Mouse (Mus musculus) forebrain, embryonic 13.5 days (tissue): Measurements from ENCODE around the gene Ccdc40. TPM values are rescaled to one million over a fixed set of nuclear protein-coding genes. Genes with fewer than 3 reads are reported as not detected.
"Not testable (repeated sequence)": the region's sequence is repeated elsewhere in the genome, so short reads cannot be mapped to it uniquely, and the experiment has no call there.

ENCODE experiments used
- ATAC-seq: fragments of 200-750 bp; cut with Nextera tagmentation; 2 replicates; pipeline ENCODE4 v1.8.0; 2017
- H3K27ac ChIP-seq: fragments of 300-500 bp; sonication (generic); 2 replicates; pipeline ENCODE4 v1.5.1; 2015; ENCODE audit warnings: inconsistent platforms, mild to moderate bottlenecking, moderate library complexity
- H3K27me3 ChIP-seq: fragments of 300-500 bp; sonication (generic); 2 replicates; pipeline ENCODE4 v1.6.1; 2015; ENCODE audit warnings: mild to moderate bottlenecking, inconsistent platforms
- H3K36me3 ChIP-seq: fragments of 300-500 bp; sonication (generic); 2 replicates; pipeline ENCODE4 v1.6.1; 2015; ENCODE audit warnings: mild to moderate bottlenecking, inconsistent platforms; ENCODE audit not compliant: poor library complexity, severe bottlenecking
- H3K4me1 ChIP-seq: fragments of 300-500 bp; sonication (generic); 2 replicates; pipeline ENCODE4 v1.6.1; 2015; ENCODE audit warnings: inconsistent platforms
- H3K4me2 ChIP-seq: fragments of 300-500 bp; sonication (generic); 2 replicates; pipeline ENCODE4 v1.6.1; 2015; ENCODE audit warnings: inconsistent platforms, mild to moderate bottlenecking, moderate library complexity
- H3K4me3 ChIP-seq: fragments of 300-500 bp; sonication (generic); 2 replicates; pipeline ENCODE4 v1.5.1; 2015; ENCODE audit warnings: mild to moderate bottlenecking, inconsistent platforms
- H3K9ac ChIP-seq: fragments of 300-500 bp; sonication (generic); 2 replicates; pipeline ENCODE4 v1.6.1; 2015; ENCODE audit warnings: mild to moderate bottlenecking, inconsistent platforms
- H3K9me3 ChIP-seq: fragments of 300-500 bp; sonication (generic); replicated peaks from 2 replicates; pipeline ENCODE4 v1.6.1; 2016; ENCODE audit warnings: inconsistent platforms
- WGBS: fragments of 180-500 bp; shearing (Covaris S2); methylation state at CpG from one replicate; pipeline ENCODE4 v1.1.7; 2015; 5-methylcytosine and 5-hydroxymethylcytosine counted together
- polyA plus RNA-seq: library from polyadenylated mRNA; unstranded; fragments of >200 nt; fragmentation: Nextera tagmentation; extraction: Ambion mirVana; gene quantifications from 2 replicates; pipeline ENCODE4 v1.2.1, GENCODE M21; 2015

Ccdc40 gene
- polyA plus RNA-seq, 1 experiment from 2014 or later, result 14.3 TPM

DNA sequence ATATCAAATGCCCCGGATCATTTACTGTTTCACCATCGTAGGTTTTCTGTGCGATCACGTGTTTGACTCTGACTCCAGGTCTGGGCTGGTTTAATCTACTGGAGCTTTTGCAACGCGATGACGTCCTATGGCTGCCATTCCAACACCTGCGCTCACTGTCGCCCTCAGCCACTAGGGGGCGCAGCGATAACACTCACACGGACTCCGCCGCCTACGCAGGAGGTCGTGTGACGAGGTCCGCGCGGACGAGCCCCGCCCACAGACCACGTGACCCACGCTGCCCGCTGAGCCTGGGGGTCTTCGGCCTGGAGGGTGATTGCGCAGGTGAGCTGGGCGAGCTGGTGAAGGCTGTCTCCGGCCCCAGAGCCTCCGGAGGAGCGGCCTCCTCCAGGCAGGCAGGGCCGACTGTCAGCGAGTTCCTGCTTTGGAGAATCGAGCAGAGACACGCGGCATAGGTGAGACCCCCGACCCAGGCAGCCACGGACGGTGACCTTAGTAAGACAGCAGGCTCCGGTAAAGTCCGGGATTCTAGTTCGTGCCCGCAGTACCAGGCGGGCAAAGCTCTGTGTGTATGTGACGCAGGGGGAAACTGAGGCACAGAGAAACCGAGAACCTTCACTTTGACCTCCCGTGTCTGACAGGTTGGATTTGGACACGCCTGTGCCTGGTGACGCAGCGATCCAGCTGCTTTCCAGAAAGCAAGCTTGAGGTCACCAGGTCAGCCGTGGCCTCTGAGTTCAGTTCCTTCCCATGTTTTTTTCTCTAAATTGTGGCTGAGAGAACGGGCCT is 39.6 kb downstream of the Ccdc40 start, which contains the start of gene Gaa:
Gene Gaa, plus strand, starts transcription at position 120 of the 789 bp plus-strand sequence.
- H3K27me3 ChIP-seq, result no peaks in the 10 kb centered on the region
- H3K4me1 ChIP-seq, result peaks cover 14% of the 10 kb centered on the region
- H3K27ac ChIP-seq, result peak within 1 kb of the TSS; percentile 10; the same call in 1 of the 2 replicates
- WGBS, result 4% methylated on average over 52 of the region's 52 CpGs
- peak within 1 kb of the TSS; percentile 77 for H3K9ac ChIP-seq
- peak within 1 kb of the TSS; percentile 61 for H3K4me3 ChIP-seq
- peak within 1 kb of the TSS; percentile 87 for H3K4me2 ChIP-seq
- peak; percentile 86 for ATAC-seq
- no peaks in the 10 kb centered on the region for H3K9me3 ChIP-seq
- H3K36me3 ChIP-seq, result peaks cover 16% of the 10 kb centered on the region

GRCm38 (mm10) chr11:119268557-119269195 is 40.3 kb downstream of the Ccdc40 start:
- Histone ChIP-seq H3K27me3 (no peaks in the 10 kb centered on the region), H3K4me1 (peaks cover 14% of the 10 kb centered on the region), H3K4me3 (peak overlapping the region; percentile 61), H3K27ac (no peak overlapping the region), H3K9me3 (no peaks in the 10 kb centered on the region), H3K4me2 (peak overlapping the region; percentile 87), H3K9ac (peak overlapping the region; percentile 77), H3K36me3 (peaks cover 23% of the 10 kb centered on the region)
- 73% methylated on average over 16 of the region's 16 CpGs for WGBS
- ATAC-seq, result 0 out of 2 replicates have a peak, but pooled peaks have one; percentile 1

DNA sequence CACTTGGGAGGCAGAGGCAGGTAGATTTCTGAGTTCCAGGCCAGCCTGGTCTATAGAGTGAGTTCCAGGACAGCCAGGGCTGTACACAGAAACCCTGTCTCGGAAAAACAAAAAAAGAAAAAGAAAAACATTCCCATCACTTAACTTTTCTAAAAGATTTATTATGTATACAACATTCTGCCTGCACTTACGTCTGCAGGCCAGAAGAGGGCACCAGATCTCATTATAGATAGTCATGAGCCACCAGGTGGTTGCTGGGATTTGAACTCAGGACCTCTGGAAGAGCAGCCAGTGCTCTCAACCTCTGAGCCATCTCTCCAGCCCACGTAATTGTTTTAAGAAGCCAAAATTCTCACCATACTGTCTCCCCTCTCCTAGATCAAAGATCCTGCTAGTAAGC is 44.1 kb downstream of the Ccdc40 start:
- WGBS, result 55% methylated on average over 3 of the region's 3 CpGs
- H3K9ac ChIP-seq, H3K4me2 ChIP-seq, H3K27me3 ChIP-seq, H3K4me3 ChIP-seq, H3K9me3 ChIP-seq, ATAC-seq, H3K27ac ChIP-seq: not testable (repeated sequence)
- Histone ChIP-seq H3K36me3 (peaks cover 42% of the 10 kb centered on the region), H3K4me1 (peaks cover 11% of the 10 kb centered on the region)

- Histone ChIP-seq H3K4me1 (peaks cover 5% of the 10 kb centered on the region), H3K27me3 (no peaks in the 10 kb centered on the region), H3K36me3 (peaks cover 42% of the 10 kb centered on the region), H3K27ac (no peak overlapping the region), H3K9me3 (no peaks in the 10 kb centered on the region), H3K9ac (no peak overlapping the region), H3K4me2 (no peak overlapping the region), H3K4me3 (no peak overlapping the region)
- WGBS, result 89% methylated on average over 7 of the region's 8 CpGs
- no peak for ATAC-seq
Observed at GRCm38 (mm10) chr11:119273186-119273930, 45.0 kb downstream of the Ccdc40 start.

GRCm38 (mm10) chr11:119281030-119281429 is 52.7 kb downstream of the Ccdc40 start:
- WGBS, result 87% methylated on average over 15 of the region's 15 CpGs
- H3K9me3 ChIP-seq, result no peaks in the 10 kb centered on the region
- no peak overlapping the region for H3K9ac ChIP-seq
- ATAC-seq, result no peak
- H3K4me1 ChIP-seq, result no peaks in the 10 kb centered on the region
- no peaks in the 10 kb centered on the region for H3K27me3 ChIP-seq
- no peak overlapping the region for H3K4me2 ChIP-seq
- no peak overlapping the region for H3K27ac ChIP-seq
- H3K4me3 ChIP-seq, result no peak overlapping the region
- peaks cover 58% of the 10 kb centered on the region for H3K36me3 ChIP-seq

DNA sequence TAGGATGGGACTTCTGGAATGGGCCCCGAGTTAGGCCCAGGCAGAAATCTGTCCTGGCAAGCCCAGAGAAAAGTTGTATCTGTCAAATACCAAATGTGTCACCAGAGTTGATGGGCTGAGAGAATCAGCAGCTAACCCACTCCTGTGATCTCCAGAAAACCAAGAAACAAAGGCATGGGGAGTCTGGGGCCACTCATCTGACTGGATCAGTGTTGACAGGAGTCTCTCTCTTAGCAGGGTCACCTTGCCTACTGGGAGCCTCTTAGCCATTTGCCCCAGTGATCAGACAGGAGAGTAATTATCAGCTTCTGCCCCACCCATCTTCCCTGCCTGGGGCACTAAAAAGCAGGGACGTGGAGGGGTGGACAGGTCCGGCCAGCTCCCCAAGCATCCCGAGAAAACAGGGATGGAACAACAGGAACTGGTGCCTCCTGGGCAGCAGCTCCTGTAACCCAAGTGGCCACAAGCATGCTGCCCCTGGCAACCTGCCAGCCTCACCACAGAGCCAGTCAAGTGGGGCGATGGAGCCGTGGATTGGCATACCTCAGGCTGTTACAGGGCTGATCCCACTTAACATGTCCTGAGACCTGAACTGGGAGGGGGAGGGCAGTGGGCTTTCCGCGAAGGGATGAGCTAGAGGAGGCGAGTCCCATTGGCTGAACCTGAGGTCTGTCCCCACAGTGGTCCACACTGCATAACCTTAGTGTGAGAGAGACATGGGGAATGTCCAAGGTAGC is 57.6 kb downstream of the Ccdc40 start:
- Histone ChIP-seq H3K4me2 (no peak overlapping the region), H3K4me3 (no peak overlapping the region), H3K4me1 (no peaks in the 10 kb centered on the region), H3K9ac (no peak overlapping the region), H3K27me3 (no peaks in the 10 kb centered on the region), H3K36me3 (peaks cover 86% of the 10 kb centered on the region), H3K27ac (no peak overlapping the region), H3K9me3 (no peaks in the 10 kb centered on the region)
- no peak for ATAC-seq
- 70% methylated on average over 9 of the region's 9 CpGs for whole genome bisulfite sequencing

DNA sequence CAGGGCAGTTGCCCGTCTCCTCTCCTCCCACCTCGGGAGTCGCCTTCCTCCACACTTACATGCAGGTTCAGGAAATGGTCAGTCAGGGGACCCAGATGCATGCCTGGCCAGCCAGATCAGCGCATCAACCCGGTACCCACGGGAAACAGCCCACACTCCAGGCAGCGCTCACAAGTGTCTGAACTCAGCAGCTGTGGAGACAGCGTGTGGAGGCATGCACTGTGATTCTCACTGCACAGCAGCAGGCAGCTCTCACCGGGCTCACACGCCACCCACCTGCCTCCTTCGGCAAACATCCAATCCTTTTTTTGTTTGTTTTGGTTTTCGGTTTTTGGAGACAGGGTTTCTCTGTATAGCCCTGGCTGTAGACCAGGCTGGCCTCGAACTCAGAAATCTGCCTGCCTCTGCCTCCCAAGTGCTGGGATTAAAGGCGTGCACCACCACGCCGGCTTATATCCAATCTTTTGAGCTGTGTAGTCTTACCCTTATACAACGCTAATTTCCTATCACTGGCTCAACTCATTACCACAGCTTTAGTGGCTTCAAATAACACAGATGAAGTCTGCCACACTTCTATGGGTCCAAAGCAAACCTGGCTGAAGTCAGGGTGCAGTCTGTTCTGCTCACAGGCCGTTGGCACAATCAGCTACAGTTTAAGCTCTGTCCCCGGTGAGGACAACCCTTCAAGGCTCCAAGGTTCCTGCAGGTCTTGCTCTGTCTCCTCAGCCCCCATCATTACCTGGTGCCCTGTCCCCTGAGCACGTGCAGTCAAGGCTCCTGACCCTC is 59.0 kb downstream of the Ccdc40 start:
- H3K36me3 ChIP-seq, result peaks cover 88% of the 10 kb centered on the region
- H3K4me2 ChIP-seq, result no peak overlapping the region

DNA sequence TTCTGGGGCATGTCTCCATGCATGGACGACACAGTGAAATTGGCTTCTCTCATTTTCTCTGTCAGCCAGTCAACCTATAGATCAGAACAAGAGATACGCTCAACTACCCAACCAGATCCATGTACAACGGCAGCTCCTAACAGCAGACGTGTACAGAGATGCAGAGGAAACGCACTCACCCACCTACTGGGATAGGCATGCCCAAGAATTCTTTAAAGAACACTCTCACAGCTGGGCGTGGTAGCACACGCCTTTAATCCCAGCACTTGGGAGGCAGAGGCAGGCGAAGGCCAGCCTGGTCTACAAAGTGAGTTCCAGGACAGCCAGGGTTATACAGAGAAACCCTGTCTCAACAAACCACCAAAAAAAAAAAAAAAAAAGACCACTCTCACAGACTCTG is 64.5 kb downstream of the Ccdc40 start:
- H3K27me3 ChIP-seq, H3K4me1 ChIP-seq, H3K27ac ChIP-seq, H3K4me3 ChIP-seq, ATAC-seq, H3K9ac ChIP-seq, H3K4me2 ChIP-seq, H3K9me3 ChIP-seq: not testable (repeated sequence)
- peaks cover 97% of the 10 kb centered on the region for H3K36me3 ChIP-seq
- WGBS, result 96% methylated on average over 8 of the region's 8 CpGs

More for the DNA sequence above, 59.0 kb downstream of the Ccdc40 start:
- Histone ChIP-seq H3K9ac (no peak overlapping the region), H3K4me1 (no peaks in the 10 kb centered on the region), H3K4me3 (no peak overlapping the region), H3K27ac (no peak overlapping the region), H3K9me3 (no peaks in the 10 kb centered on the region), H3K27me3 (no peaks in the 10 kb centered on the region)
- WGBS, result 94% methylated on average over 20 of the region's 20 CpGs
- no peak for ATAC-seq

DNA sequence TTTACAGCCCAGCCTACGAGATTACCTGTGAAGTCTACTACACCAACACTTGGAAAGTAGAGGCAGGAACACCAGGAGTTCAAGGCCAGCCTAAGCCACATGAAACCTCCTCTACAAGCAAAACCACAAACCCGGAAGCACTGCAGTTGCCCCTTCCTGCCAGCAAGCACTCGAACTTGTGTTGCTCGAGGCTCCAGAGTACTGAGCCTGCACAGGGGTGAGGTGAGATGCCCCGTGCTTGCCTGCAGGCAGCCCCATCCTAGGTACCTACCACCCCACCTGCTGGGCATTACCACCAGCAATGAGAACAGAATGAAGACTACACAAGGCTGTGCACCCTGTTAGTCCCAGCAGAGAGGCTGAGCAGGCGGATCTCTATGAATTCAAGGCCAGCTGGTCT is 69.6 kb downstream of the Ccdc40 start:
- Histone ChIP-seq H3K27ac (no peak overlapping the region), H3K9ac (peak overlapping the region; percentile 98; the same call in 1 of the 2 replicates), H3K4me3 (peak overlapping the region; percentile 99), H3K36me3 (peaks cover 52% of the 10 kb centered on the region), H3K9me3 (no peaks in the 10 kb centered on the region), H3K4me2 (peak overlapping the region; percentile 93), H3K4me1 (peaks cover 27% of the 10 kb centered on the region), H3K27me3 (no peaks in the 10 kb centered on the region)
- no peak for ATAC-seq
- 81% methylated on average over 6 of the region's 6 CpGs for WGBS

GRCm38 (mm10) chr11:119298917-119299316 is 70.5 kb downstream of the Ccdc40 start:
- Histone ChIP-seq H3K27ac (peak overlapping the region; percentile 98; the same call in 1 of the 2 replicates), H3K4me1 (peaks cover 27% of the 10 kb centered on the region), H3K27me3 (peaks cover 4% of the 10 kb centered on the region), H3K9ac (peak overlapping the region; percentile 98), H3K9me3 (no peaks in the 10 kb centered on the region), H3K4me3 (peak overlapping the region; percentile 99), H3K36me3 (peaks cover 43% of the 10 kb centered on the region), H3K4me2 (peak overlapping the region; percentile 93)
- WGBS, result 11% methylated on average over 7 of the region's 7 CpGs
- no peak for ATAC-seq
